Mouse (Mus musculus) central nervous system, embryonic 14 days (tissue): ENCODE results near the gene Zfp114. TPM values are rescaled to one million over a fixed set of nuclear protein-coding genes. Genes with fewer than 3 reads are reported as not detected.

Source experiments
- polyA plus RNA-seq: library from polyadenylated mRNA; depleted of rRNA; stranded (reverse); fragments of >200 nt; gene quantifications from 2 replicates; pipeline ENCODE4 v1.2.3, GENCODE M21; 2012; rRNA removed

The Zfp114 gene
- polyA plus RNA-seq: 2.2 and 2.5 TPM in 2 replicates

GRCm38 (mm10) chr7:24174618-24175336, at the start of gene Zfp114:
TSS of gene Zfp114 (plus strand) at chr7:24175060.

DNA sequence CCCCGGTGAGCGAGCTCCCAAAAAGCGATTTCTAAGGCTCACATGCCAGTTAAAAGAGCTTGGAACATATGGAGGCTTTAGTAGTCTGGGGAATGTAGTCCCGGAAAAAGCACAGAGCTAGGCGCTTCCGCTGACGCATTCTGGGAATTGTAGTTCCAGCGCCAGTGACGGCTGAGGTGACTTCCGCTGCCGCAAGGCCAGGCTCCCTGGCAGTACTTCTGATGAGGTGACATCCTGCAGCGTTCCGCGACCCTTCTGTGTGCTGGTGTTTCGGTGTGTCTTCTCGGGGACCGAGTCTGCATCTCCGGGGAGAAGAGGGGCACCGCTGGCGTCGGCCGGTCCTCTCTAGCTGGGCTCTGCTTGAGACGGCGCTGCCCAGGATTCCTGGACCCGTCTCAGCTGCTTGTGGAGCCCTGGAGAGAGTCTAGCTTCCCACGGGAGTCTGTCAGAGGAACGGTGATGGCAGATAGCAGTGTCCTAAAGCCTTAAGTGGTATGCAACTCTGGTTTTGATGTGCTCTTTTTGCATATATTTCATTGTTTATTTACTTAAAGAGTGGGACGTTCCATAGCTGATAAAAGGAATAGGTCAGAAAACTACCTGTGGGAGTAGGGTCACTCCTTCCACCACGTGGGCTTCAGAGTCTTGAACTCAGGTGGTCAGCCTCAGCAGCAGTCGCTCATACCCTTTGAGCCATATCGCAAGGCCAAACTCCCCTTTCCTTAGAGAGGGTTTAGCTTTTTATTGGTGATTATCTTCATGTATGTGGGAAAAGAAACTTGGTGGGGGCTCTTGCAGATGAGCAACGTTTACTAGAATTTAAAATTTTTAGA, 40.6 kb upstream of the Zfp114 start, which contains the start of gene Zfp235:
Gene Zfp235 (plus strand): TSS at position 174 of the 833 bp plus-strand sequence.

GRCm38 (mm10) chr7:24211343-24211742, 36.5 kb downstream of the Zfp114 start, which contains the start of gene Zfp111:
TSS of gene Zfp111 (minus strand) at chr7:24211443.

Other genes starting within 250 kb of the Zfp114 start
- gene Vmn1r179, start 248.1 kb upstream of the Zfp114 start, polyA plus RNA-seq: not detected in 2 replicates
- not detected in 2 replicates for gene Vmn1r180, start 224.4 kb upstream of the Zfp114 start, polyA plus RNA-seq
- not detected in 2 replicates for gene Vmn1r181, start 200.4 kb upstream of the Zfp114 start, polyA plus RNA-seq
- not detected in 2 replicates for gene V1rd19, start 173.4 kb upstream of the Zfp114 start, polyA plus RNA-seq
- gene Vmn1r183, start 121.8 kb upstream of the Zfp114 start, polyA plus RNA-seq: not detected in 2 replicates
- 33.7 and 35.4 TPM in 2 replicates for gene Zfp180, start 93.1 kb upstream of the Zfp114 start, polyA plus RNA-seq
- 6.0 and 6.2 TPM in 2 replicates for gene Zfp112, start 62.7 kb upstream of the Zfp114 start, polyA plus RNA-seq
- gene Zfp235, start 40.9 kb upstream of the Zfp114 start, polyA plus RNA-seq: 16.7 and 17.2 TPM in 2 replicates
- gene Zfp111, start 36.4 kb downstream of the Zfp114 start, polyA plus RNA-seq: 5.0 and 5.3 TPM in 2 replicates
- gene Zfp109, start 62.5 kb downstream of the Zfp114 start, polyA plus RNA-seq: 3.3 and 3.7 TPM in 2 replicates
- gene Zfp108, start 79.7 kb downstream of the Zfp114 start, polyA plus RNA-seq: 3.5 and 3.7 TPM in 2 replicates
- gene Zfp93, start 95.4 kb downstream of the Zfp114 start, polyA plus RNA-seq: 7.4 and 7.7 TPM in 2 replicates
- 44.8 and 45.5 TPM in 2 replicates for gene Zfp61, start 126.2 kb downstream of the Zfp114 start, polyA plus RNA-seq
- gene Zfp94, start 141.6 kb downstream of the Zfp114 start, polyA plus RNA-seq: 22.7 and 24.5 TPM in 2 replicates
- gene Tescl, start 158.9 kb downstream of the Zfp114 start, polyA plus RNA-seq: 0.09 and 0.11 TPM in 2 replicates
- not detected in 2 replicates for gene Lypd5, start 174.1 kb downstream of the Zfp114 start, polyA plus RNA-seq
- gene Kcnn4, start 195.2 kb downstream of the Zfp114 start, polyA plus RNA-seq: 0.88 and 2.0 TPM in 2 replicates
- gene Smg9, start 224.6 kb downstream of the Zfp114 start, polyA plus RNA-seq: 61.7 and 66.7 TPM in 2 replicates